In the genomic region with DNA sequence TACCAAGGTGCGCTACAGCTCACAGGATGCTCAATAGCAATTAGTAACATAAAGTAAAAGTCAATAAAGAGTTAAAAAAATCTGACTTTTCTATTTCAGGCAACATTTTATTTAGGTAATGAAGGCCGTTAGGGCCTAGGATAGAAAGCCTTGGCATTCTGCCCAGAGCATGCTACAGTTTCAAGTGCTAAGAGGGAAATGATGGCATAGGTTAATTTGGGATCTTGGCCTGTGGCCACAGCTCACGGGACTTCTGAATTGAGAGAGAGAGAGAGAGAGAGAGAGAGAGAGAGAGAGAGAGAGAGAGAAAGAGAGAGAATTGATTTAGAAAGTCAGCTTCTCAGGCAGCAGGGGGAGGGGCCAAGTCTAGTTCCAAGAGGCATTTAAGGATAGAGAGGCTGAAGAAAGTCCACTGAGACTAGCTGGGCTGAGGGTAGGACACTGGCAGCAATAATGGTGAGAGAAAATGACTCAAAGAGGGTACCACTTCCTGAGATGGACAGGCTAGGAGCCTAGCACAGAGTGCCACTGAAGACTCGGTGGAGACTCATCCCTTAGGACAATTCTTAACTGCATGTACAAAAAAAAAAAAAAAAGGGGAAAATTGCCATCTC, we compare ENCODE assay signal across 8 mouse cellular contexts. TPM values are rescaled to one million over a fixed set of nuclear protein-coding genes. Genes with fewer than 3 reads are reported as not detected.
DNase-seq lines count a peak whose midpoint lies in the region; TF ChIP-seq lines count a peak whose summit lies in the region.

No protein-coding gene starts in this region.

- intact Hi-C loops in left cerebral cortex, postnatal 4 days (cut with DNase I) = no loop called here
- intact Hi-C loops in left cerebral cortex, adult 2 months (cut with DNase I) = no loop called here
- intact Hi-C loops in heart, adult 2 months (cut with DNase I) = no loop called here

- WGBS in heart, adult 2 months = 9% methylated on average over 4 of the region's 4 CpGs

- peak; percentile 38 for DNase-seq in left cerebral cortex, postnatal 4 days
- DNase-seq in left cerebral cortex, adult 2 months (ENCODE audit: extremely low spot score in 1 of 2, low spot score in 2 of 2) = no peak
- DNase-seq in adrenal gland, postnatal 14 days = peak; percentile 74
- peak; percentile 74 to 85 for DNase-seq in heart, adult 2 months
- peak; percentile 68 to 69 for DNase-seq in kidney, adult 8-10 months
- no peak for DNase-seq in layer of hippocampus, adult 2 months (ENCODE audit: low spot score in 2 of 2)
- no peak for DNase-seq in left cerebral cortex, adult 8-10 months (ENCODE audit: low spot score in 2 of 2)

- no peak overlapping the region for H3K9ac ChIP-seq in heart, adult 2 months (ENCODE audit: low read depth, low read length)

- no peak for TF ChIP-seq POLR2A in heart, adult 2 months (IDR thresholded peaks at IDR 0.05; ENCODE audit: insufficient read depth, low read depth, low read length)
- no peak for TF ChIP-seq POLR2A in myocyte (IDR thresholded peaks at IDR 0.05; ENCODE audit: insufficient read length, low read depth)

- H3ac ChIP-seq in myocyte (ENCODE audit: control insufficient read depth, insufficient read length) = no peak overlapping the region

- no peaks in the 10 kb centered on the region; the same call in 1 of the 2 replicates for H3K36me3 ChIP-seq in heart, adult 2 months (ENCODE audit: control insufficient read depth, insufficient read depth, low read length)
- H3K36me3 ChIP-seq in myocyte (ENCODE audit: control insufficient read depth, insufficient read depth) = no peaks in the 10 kb centered on the region

- peaks cover 8% of the 10 kb centered on the region for H3K4me1 ChIP-seq in heart, adult 2 months (ENCODE audit: control insufficient read depth, insufficient read depth, low read length)

- TF ChIP-seq EP300 in heart, adult 2 months (IDR thresholded peaks at IDR 0.05; ENCODE audit: insufficient read depth, low read depth, low read length) = no peak

- no peaks in the 10 kb centered on the region for H3K79me2 ChIP-seq in heart, adult 2 months (replicated peaks; ENCODE audit: control insufficient read depth, insufficient read depth, low read length)
- H3K79me2 ChIP-seq in myocyte (ENCODE audit: control insufficient read depth, insufficient read depth) = no peaks in the 10 kb centered on the region

- H3K27ac ChIP-seq in left cerebral cortex, adult 2 months = no peak overlapping the region
- H3K27ac ChIP-seq in heart, adult 2 months = peak overlapping the region; percentile 59
- no peak overlapping the region for H3K27ac ChIP-seq in layer of hippocampus, adult 2 months

- TF ChIP-seq CTCF in left cerebral cortex, adult 2 months (IDR thresholded peaks at IDR 0.05) = no peak
- TF ChIP-seq CTCF in heart, adult 2 months (IDR thresholded peaks at IDR 0.05) = no peak
- TF ChIP-seq CTCF in layer of hippocampus, adult 2 months (conservative IDR thresholded peaks at IDR 0.05) = no peak

- H3K4me3 ChIP-seq in left cerebral cortex, adult 2 months = no peak overlapping the region
- H3K4me3 ChIP-seq in heart, adult 2 months = no peak overlapping the region
- H3K4me3 ChIP-seq in myocyte = no peak overlapping the region
- no peak overlapping the region for H3K4me3 ChIP-seq in layer of hippocampus, adult 2 months

- H3K4me2 ChIP-seq in myocyte (ENCODE audit: low read depth) = peak overlapping the region; percentile 1

- H3K27me3 ChIP-seq in heart, adult 2 months (ENCODE audit: control insufficient read depth, insufficient read depth, low read length) = no peaks in the 10 kb centered on the region
- peaks cover 8% of the 10 kb centered on the region for H3K27me3 ChIP-seq in myocyte (ENCODE audit: control insufficient read depth, insufficient read depth, insufficient read length)

TF ChIP-seq in myocyte, 11 proteins besides CTCF, POLR2A, EP300 and RAD21:
- no peak for TF ChIP-seq POLR2AphosphoS2 (IDR thresholded peaks at IDR 0.05; ENCODE audit: insufficient read length, low read depth)

RNA-seq across cellular contexts. Expression of gene Klf14, which starts 52.6 kb away (rescaled TPM):
- total RNA-seq in left cerebral cortex, postnatal 4 days (2021) = under 1 TPM; 0.16 to 0.36 TPM
- under 1 TPM; 0.54 to 0.68 TPM for total RNA-seq in left cerebral cortex, adult 2 months (2021)
- total RNA-seq in adrenal gland, postnatal 14 days (2021) = 0.11 and 0.33 TPM in 2 replicates
- under 1 TPM; 0.25 to 0.26 TPM for total RNA-seq in heart, adult 2 months (2021)
- polyA plus RNA-seq in heart, adult 2 months (2012; rRNA removed) = 0.06 and 0.12 TPM in 2 replicates
- polyA plus RNA-seq in myocyte (2012; fragmentation: generic; extraction: Trizol) = not detected
- under 1 TPM in 1 of 2 experiments, not detected in 1; 0.22 TPM for total RNA-seq in layer of hippocampus, adult 2 months (2021)
- total RNA-seq in left cerebral cortex, adult 8-10 months (2022) = under 1 TPM; 0.35 to 0.82 (median 0.42) TPM

Comparison
In these comparisons a context has a peak if more than half of its experiments do, and no peak if none do; other contexts are left out.
1. DNase-seq: peak in left cerebral cortex, postnatal 4 days (single experiment), adrenal gland, postnatal 14 days (single experiment), heart, adult 2 months (2 of 2) and kidney, adult 8-10 months (2 of 2); none in left cerebral cortex, adult 2 months (0 of 2), layer of hippocampus, adult 2 months (0 of 2) and left cerebral cortex, adult 8-10 months (0 of 2).